Mouse (Mus musculus) heart, postnatal 0 days (tissue): Measurements from ENCODE around the gene Mn1.

Experiments used
- CTCF ChIP-seq: IDR thresholded peaks from 2 replicates; pipeline ENCODE4 v1.5.1; 2016; ENCODE audit warnings: antibody characterized with exemption, control low read depth, low read depth
- EP300 ChIP-seq: IDR thresholded peaks from 2 replicates; pipeline ENCODE4 v1.6.1; 2016; ENCODE audit warnings: antibody characterized with exemption, low read depth

GRCm38 (mm10) chr5:111367937-111368517 is 49.1 kb upstream of the Mn1 start:
- TF ChIP-seq CTCF, result no peak
- TF ChIP-seq EP300, result no peak
